Mouse (Mus musculus): ENCODE measurements at regions not wholly inside any gene's neighbourhood (a gene's known extent, or its start where the extent isn't known, plus 50 kb on each side); places are given as distances from the start of the nearest gene placed in this dataset.

DNA sequence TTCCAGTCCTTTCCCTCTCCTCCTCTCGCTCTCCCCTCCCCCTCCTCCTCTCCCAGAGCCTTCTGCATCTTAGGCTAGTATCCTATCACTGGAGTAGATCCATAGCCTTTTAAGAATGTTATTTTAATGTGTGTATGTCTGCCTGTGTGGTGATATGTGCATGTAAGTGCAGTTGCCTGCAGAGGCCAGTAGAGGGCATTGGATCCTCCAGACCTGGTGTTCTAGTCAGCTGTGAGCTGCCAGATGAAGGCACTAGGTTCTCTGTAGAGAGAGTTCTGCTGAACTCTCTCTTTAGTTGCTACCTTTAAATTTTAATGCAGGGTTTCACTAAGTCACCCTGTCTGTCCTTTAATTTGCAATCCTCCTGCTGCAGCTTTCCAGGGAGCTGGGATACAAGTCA is 83.9 kb upstream of the Id2 start:
- no peak for DNase-seq (ENCODE audit: low spot score)
- H3K4me1 ChIP-seq (ENCODE audit: insufficient read depth, low read length) = no peaks in the 10 kb centered on the region; the same call in 1 of the 2 replicates
- 95% methylated on average over 1 of the region's 1 CpGs for WGBS
- no peaks in the 10 kb centered on the region for H3K36me3 ChIP-seq (ENCODE audit: insufficient read depth, low read length)
- H3K4me3 ChIP-seq (ENCODE audit: low read length) = no peak overlapping the region
- H3K4me2 ChIP-seq (ENCODE audit: low read depth, low read length) = no peak overlapping the region
- no peaks in the 10 kb centered on the region for H3K9me3 ChIP-seq (ENCODE audit: low read length)
- no peak for ATAC-seq
- H3K27me3 ChIP-seq (ENCODE audit: insufficient read depth, low read length) = no peaks in the 10 kb centered on the region
- no peak overlapping the region for H3K27ac ChIP-seq
- peak; percentile 46 for TF ChIP-seq CTCF (IDR thresholded peaks at IDR 0.05; ENCODE audit: low read depth)
- H3K9ac ChIP-seq (replicated peaks; ENCODE audit: low read length) = no peak overlapping the region

GRCm38 (mm10) chr12:25180289-25180688 is 83.3 kb upstream of the Id2 start:
- Histone ChIP-seq H3K9ac (replicated peaks; ENCODE audit: low read length) (no peak overlapping the region), H3K27ac (no peak overlapping the region), H3K4me3 (ENCODE audit: low read length) (no peak overlapping the region), H3K4me2 (ENCODE audit: low read depth, low read length) (no peak overlapping the region), H3K36me3 (ENCODE audit: insufficient read depth, low read length) (no peaks in the 10 kb centered on the region), H3K4me1 (ENCODE audit: insufficient read depth, low read length) (no peaks in the 10 kb centered on the region; the same call in 1 of the 2 replicates), H3K9me3 (ENCODE audit: low read length) (no peaks in the 10 kb centered on the region), H3K27me3 (ENCODE audit: insufficient read depth, low read length) (no peaks in the 10 kb centered on the region)
- no peak for DNase-seq (ENCODE audit: low spot score)
- ATAC-seq = no peak
- TF ChIP-seq CTCF (IDR thresholded peaks at IDR 0.05; ENCODE audit: low read depth) = no peak
- WGBS = 19% methylated on average over 3 of the region's 3 CpGs

- 75% methylated on average over 5 of the region's 5 CpGs for WGBS
- Histone ChIP-seq H3K9me3 (ENCODE audit: low read length) (no peaks in the 10 kb centered on the region), H3K36me3 (ENCODE audit: insufficient read depth, low read length) (no peaks in the 10 kb centered on the region), H3K4me2 (ENCODE audit: low read depth, low read length) (no peak overlapping the region), H3K4me1 (ENCODE audit: insufficient read depth, low read length) (no peaks in the 10 kb centered on the region; the same call in 1 of the 2 replicates), H3K9ac (replicated peaks; ENCODE audit: low read length) (no peak overlapping the region), H3K27me3 (ENCODE audit: insufficient read depth, low read length) (no peaks in the 10 kb centered on the region), H3K27ac (no peak overlapping the region), H3K4me3 (ENCODE audit: low read length) (no peak overlapping the region)
- TF ChIP-seq CTCF (IDR thresholded peaks at IDR 0.05; ENCODE audit: low read depth) = no peak
- ATAC-seq (no peak), DNase-seq (ENCODE audit: low spot score) (no peak)
Observed at GRCm38 (mm10) chr12:25178491-25179115, 81.7 kb upstream of the Id2 start.

DNA sequence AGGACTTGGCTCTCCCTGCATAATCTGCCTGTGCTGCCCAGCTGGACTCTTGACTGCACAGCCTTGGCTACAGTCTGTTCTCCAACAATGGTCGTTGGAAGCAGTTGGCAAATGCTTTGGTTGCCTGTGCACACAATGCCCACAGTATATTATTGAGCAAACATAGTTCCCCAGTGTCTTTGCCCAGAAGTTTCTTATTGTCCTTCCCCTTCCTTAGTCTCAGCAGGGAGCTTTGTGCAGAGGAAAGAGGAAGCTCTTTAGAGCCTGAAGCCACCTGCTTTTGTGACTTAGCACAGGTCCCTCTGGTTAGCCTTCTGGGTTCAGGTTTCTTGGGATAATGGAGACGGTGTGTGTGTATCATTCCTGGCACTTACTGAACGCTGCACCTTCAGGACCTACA is 80.9 kb upstream of the Id2 start:
- Histone ChIP-seq H3K4me1 (ENCODE audit: insufficient read depth, low read length) (no peaks in the 10 kb centered on the region; the same call in 1 of the 2 replicates), H3K36me3 (ENCODE audit: insufficient read depth, low read length) (no peaks in the 10 kb centered on the region), H3K27me3 (ENCODE audit: insufficient read depth, low read length) (no peaks in the 10 kb centered on the region), H3K9me3 (ENCODE audit: low read length) (no peaks in the 10 kb centered on the region), H3K27ac (no peak overlapping the region), H3K4me3 (ENCODE audit: low read length) (no peak overlapping the region), H3K4me2 (ENCODE audit: low read depth, low read length) (no peak overlapping the region), H3K9ac (replicated peaks; ENCODE audit: low read length) (no peak overlapping the region)
- ATAC-seq = no peak
- no peak for DNase-seq (ENCODE audit: low spot score)
- TF ChIP-seq CTCF (IDR thresholded peaks at IDR 0.05; ENCODE audit: low read depth) = no peak
- 60% methylated on average over 3 of the region's 3 CpGs for WGBS

- no peaks in the 10 kb centered on the region for H3K27me3 ChIP-seq (ENCODE audit: insufficient read depth, low read length)
- peaks cover 3% of the 10 kb centered on the region; the same call in 1 of the 2 replicates for H3K4me1 ChIP-seq (ENCODE audit: insufficient read depth, low read length)
- H3K4me2 ChIP-seq (ENCODE audit: low read depth, low read length) = no peak overlapping the region
- ATAC-seq (no peak), DNase-seq (ENCODE audit: low spot score) (no peak)
- H3K9ac ChIP-seq (replicated peaks; ENCODE audit: low read length) = no peak overlapping the region
- no peak overlapping the region for H3K4me3 ChIP-seq (ENCODE audit: low read length)
- no peak overlapping the region for H3K27ac ChIP-seq
- H3K9me3 ChIP-seq (ENCODE audit: low read length) = no peaks in the 10 kb centered on the region
- TF ChIP-seq CTCF (IDR thresholded peaks at IDR 0.05; ENCODE audit: low read depth) = no peak
- 85% methylated on average over 3 of the region's 3 CpGs for WGBS
- H3K36me3 ChIP-seq (ENCODE audit: insufficient read depth, low read length) = no peaks in the 10 kb centered on the region
Observed at GRCm38 (mm10) chr12:25176565-25176964, 79.6 kb upstream of the Id2 start.

DNA sequence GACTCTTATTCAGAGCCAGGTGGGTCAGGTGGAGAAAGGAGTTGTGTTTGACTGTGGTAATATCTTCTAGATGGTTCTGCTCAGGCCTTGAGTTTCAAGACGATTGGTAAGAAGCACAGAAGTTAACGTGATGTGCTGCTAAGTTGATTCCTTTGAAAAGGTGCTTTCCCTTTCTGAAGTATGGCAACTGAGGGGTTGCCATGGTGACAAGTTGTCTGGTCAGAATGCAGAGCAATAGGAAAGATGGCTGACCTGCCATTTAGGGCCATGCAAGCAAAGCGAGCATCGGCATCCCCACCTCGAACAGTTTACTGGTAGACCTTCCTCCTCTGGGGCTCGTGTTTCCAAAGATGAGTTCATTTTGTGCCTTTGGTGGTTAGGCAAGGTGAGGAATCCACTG is 76.1 kb upstream of the Id2 start:
- 66% methylated on average over 6 of the region's 6 CpGs for WGBS
- Histone ChIP-seq H3K4me3 (ENCODE audit: low read length) (no peak overlapping the region), H3K9me3 (ENCODE audit: low read length) (no peaks in the 10 kb centered on the region), H3K4me2 (ENCODE audit: low read depth, low read length) (no peak overlapping the region), H3K9ac (replicated peaks; ENCODE audit: low read length) (no peak overlapping the region), H3K27ac (no peak overlapping the region), H3K4me1 (ENCODE audit: insufficient read depth, low read length) (0 out of 2 replicates have a peak, but pooled peaks cover 3% of the 10 kb centered on the region), H3K36me3 (ENCODE audit: insufficient read depth, low read length) (no peaks in the 10 kb centered on the region), H3K27me3 (ENCODE audit: insufficient read depth, low read length) (no peaks in the 10 kb centered on the region)
- ATAC-seq (no peak), DNase-seq (ENCODE audit: low spot score) (peak; percentile 25)
- TF ChIP-seq CTCF (IDR thresholded peaks at IDR 0.05; ENCODE audit: low read depth) = no peak

DNA sequence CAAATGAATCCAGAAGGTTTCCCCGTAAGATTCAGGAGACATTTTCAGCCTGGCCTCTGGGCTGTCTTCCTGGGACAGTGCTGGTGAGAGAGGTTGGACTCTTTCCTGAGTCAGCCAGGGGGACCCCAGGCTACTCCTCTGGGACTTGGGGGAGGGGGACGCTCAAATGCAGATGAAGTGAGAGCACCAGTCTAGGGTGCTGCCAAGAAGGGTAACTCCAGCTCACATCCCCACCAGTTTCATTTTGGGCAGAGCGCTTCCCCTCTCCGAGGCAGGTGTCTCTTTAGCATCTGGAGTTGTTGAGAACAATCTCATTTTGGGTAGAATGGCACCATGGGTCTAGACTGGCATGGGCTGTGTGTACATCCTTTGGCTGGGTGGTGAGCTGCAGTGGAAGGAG is 75.5 kb upstream of the Id2 start:
- Histone ChIP-seq H3K4me2 (ENCODE audit: low read depth, low read length) (no peak overlapping the region), H3K36me3 (ENCODE audit: insufficient read depth, low read length) (no peaks in the 10 kb centered on the region), H3K9ac (replicated peaks; ENCODE audit: low read length) (no peak overlapping the region), H3K9me3 (ENCODE audit: low read length) (no peaks in the 10 kb centered on the region), H3K27me3 (ENCODE audit: insufficient read depth, low read length) (no peaks in the 10 kb centered on the region), H3K4me1 (ENCODE audit: insufficient read depth, low read length) (0 out of 2 replicates have a peak, but pooled peaks cover 3% of the 10 kb centered on the region), H3K4me3 (ENCODE audit: low read length) (no peak overlapping the region), H3K27ac (no peak overlapping the region)
- WGBS = 88% methylated on average over 4 of the region's 4 CpGs
- DNase-seq (ENCODE audit: low spot score) = no peak
- no peak for TF ChIP-seq CTCF (IDR thresholded peaks at IDR 0.05; ENCODE audit: low read depth)
- no peak for ATAC-seq
